Mouse (Mus musculus): ENCODE measurements around the gene Slco1c1. TPM values are rescaled to one million over a fixed set of nuclear protein-coding genes. Genes with fewer than 3 reads are reported as not detected.

The Slco1c1 gene
- polyA plus RNA-seq (2012; rRNA removed) = 0.04 and 0.05 TPM in 2 replicates

DNA sequence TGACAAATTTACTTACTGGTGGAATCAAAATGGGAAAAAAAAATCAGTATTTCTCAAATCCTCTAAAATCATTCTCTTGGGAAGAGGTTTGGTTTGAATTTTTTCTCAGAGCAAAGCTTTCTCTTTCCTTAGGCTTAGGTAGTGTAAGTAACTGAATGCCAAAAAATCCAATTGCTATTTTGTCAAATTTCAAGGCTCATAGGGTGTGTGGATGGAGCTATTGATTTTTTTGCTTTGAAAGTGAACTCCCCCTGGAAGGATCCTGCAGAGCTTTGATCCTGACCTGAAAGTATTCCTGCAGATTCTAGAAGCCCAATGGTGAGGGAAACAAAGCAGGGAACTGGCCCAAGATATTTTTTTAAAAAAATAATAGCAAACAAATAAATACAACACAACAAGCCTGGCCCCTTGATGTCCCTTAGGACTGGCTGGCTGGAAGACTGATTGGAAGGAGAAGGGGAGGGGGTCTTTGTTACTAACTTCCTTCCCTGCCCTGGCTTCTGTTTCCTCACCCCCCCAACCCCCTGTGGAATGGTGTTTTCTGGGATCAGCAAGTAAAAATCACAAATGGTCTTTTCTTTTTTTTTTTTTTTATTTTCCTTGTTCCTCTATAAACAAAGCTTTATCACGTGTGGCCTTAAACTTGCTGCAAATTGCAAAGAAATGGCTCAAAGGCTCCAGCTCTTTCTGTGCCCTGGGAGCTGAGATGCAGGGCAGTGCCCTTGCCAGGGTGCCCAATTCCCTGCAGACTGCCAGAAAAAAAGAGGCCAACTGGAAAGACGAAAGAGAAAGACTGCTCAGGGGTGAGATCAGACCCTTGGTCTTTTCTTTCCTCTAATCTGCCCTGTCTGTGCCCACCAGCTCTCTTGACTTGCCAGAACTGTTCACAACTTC, at the start of gene Slco1c1:
Gene Slco1c1 (plus strand): TSS at position 622 of the 894 bp plus-strand sequence.
- 39% methylated on average over 2 of the region's 2 CpGs for WGBS
- no peak for DNase-seq (ENCODE audit: low read depth, low spot score)

- DNase-seq (ENCODE audit: low read depth, low spot score) = no peak
- 15% methylated on average over 3 of the region's 3 CpGs for WGBS
Measured at GRCm38 (mm10) chr6:141474696-141475095, 49.5 kb upstream of the Slco1c1 start.

DNA sequence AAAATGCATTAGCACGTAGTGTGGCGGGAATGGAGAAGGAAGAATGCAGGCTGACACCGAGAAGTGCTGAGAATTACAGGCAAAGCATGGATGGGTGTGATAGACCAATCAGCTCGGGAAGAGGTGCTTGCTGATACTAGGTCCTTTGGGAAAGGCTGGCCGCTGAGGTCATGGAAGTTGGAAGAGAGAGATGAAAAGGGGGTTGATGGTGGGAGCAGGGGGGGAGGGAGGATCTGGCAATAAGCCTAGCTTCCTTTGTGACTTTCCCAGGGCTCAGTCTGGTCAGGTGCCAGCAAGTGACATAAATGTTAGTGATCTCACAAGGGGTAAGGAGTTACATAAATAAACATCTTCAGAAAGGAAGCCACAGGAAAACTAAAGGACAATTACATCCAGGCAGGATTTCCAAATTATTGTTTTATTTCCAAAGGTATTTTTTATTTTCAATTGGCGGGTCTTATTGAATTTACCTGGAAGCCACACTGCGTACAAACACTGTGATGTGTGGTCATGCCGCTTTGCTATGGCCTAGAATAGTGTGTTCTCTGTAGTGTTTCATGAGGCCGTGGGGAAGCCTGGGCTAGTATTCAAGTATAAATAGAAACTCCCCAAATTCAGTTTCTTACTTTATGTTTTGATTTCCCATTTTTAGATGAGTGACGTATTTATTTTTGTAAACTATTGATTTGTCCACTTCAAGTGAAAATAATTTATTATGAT, 38.7 kb upstream of the Slco1c1 start:
- 67% methylated on average over 10 of the region's 10 CpGs for WGBS
- DNase-seq (ENCODE audit: low read depth, low spot score) = no peak

DNA sequence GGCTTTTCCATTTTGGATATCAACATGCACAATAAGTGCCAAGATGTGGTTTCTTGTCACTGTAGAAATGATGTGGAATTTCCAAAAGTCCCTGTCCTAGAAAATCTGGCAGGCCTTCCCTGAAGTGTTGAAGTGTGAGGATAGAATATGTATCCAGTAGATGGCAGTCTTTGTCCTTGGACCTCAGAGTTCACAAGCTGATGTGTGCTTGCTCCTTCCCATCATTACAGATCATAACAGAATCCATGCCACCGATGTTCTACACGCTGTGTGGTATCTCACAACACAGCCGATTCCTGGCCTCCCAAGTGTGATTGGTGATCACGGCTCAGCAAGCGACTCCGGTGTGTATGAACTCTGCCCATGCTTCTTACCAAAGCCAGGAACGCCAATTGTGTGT, 36.9 kb upstream of the Slco1c1 start:
- 76% methylated on average over 7 of the region's 7 CpGs for WGBS
- no peak for DNase-seq (ENCODE audit: low read depth, low spot score)

- 31% methylated on average over 11 of the region's 11 CpGs for WGBS
- DNase-seq (ENCODE audit: low read depth, low spot score) = no peak
Measured at GRCm38 (mm10) chr6:141488619-141489018, 35.5 kb upstream of the Slco1c1 start.

DNA sequence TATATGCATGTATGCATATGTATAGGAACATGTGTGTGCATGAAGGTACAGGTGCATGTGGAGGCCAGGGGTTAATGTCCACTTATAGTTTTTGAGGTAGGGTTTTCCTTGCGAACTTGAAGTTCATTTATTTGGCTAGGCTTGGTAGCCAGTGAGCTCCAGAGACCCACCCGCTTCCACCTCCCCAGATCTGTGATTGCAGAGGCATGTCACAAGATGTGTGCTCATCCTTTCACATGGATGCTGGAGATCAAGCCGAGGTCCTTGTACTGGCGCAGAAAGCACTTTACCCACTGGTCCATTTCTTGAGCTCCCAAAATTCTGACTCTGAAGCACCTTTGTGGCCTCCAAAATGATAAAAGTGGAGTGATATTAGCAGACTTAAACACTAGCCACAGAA, 29.3 kb upstream of the Slco1c1 start:
- DNase-seq (ENCODE audit: low read depth, low spot score) = no peak
- 93% methylated on average over 4 of the region's 4 CpGs for WGBS

GRCm38 (mm10) chr6:141495634-141496418, 28.3 kb upstream of the Slco1c1 start:
- WGBS = 44% methylated on average over 13 of the region's 13 CpGs
- no peak for DNase-seq (ENCODE audit: low read depth, low spot score)

DNA sequence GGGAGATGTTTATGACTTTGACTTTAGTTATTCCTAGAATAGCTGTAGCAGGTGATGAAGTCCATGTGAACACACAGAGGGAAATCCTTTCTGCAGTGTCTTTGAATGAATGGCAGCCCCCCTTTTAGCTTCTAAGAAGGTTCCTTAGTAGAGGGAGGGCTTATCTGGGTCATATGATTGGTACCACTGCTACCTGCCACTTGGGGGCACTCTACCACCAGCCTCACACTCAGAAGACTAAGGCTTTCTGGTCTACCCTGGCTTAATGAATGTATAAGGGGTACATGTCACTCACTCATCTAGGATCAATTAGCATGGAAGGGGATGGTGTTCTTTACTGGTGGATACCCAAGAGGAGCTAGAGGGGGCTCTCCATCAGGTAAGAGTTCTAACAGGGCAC, 24.7 kb upstream of the Slco1c1 start:
- DNase-seq (ENCODE audit: low read depth, low spot score) = peak; percentile 6

DNA sequence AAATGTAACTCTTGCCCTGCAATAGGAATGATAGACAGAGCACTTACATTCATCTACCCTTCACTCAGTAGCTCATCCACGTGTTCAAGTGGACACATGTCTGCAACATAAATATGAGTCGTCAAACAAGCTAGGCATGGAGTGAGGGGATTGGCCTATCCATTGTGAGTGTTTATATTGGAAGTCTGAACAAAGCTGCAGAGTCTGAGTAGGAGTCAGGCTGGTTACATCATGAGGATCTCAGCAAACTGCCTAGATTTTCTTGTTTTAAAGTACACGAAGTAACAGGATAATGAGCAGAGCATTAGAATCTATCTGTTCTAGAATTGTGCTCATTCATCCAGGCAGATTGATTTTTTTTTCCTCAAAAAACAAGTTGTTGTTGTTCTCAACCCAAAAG, 23.0 kb upstream of the Slco1c1 start:
- 61% methylated on average over 3 of the region's 3 CpGs for WGBS
- no peak for DNase-seq (ENCODE audit: low read depth, low spot score)

GRCm38 (mm10) chr6:141522541-141522940, 1.6 kb upstream of the Slco1c1 start:
- DNase-seq (ENCODE audit: low read depth, low spot score) = no peak
- WGBS = 62% methylated on average over 2 of the region's 2 CpGs

GRCm38 (mm10) chr6:141525787-141526186, 1.6 kb downstream of the Slco1c1 start:
- no peak for DNase-seq (ENCODE audit: low read depth, low spot score)
- WGBS = 98% methylated on average over 1 of the region's 1 CpGs

GRCm38 (mm10) chr6:141530865-141531264, 6.7 kb downstream of the Slco1c1 start:
- 76% methylated on average over 6 of the region's 6 CpGs for WGBS
- DNase-seq (ENCODE audit: low read depth, low spot score) = no peak

- WGBS = 9% methylated on average over 3 of the region's 3 CpGs
- DNase-seq (ENCODE audit: low read depth, low spot score) = peak; percentile 1
Measured at GRCm38 (mm10) chr6:141537298-141537697, 13.1 kb downstream of the Slco1c1 start.

DNA sequence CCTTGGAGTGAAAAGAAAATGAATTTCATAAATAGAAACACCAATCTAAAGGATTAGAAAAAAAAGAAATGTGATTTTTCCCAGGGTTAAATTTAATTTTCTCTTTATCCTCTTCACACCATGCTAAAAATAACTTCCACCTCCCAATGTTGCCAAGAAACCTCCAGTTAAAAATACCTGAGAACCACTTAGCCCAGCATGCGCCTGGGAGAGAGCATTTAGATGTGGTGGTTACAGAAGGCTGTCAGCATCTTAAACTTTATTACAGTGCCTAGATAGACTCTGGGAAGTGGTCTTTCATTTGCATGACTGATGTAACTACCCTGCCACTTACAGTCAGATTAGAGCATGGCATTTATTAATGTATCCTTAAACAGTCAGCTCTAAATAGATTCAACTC, 17.0 kb downstream of the Slco1c1 start:
- no peak for DNase-seq (ENCODE audit: low read depth, low spot score)
- WGBS = 90% methylated on average over 1 of the region's 1 CpGs

GRCm38 (mm10) chr6:141543344-141543743, 19.2 kb downstream of the Slco1c1 start:
- DNase-seq (ENCODE audit: low read depth, low spot score) = no peak
- 79% methylated on average over 7 of the region's 7 CpGs for WGBS

DNA sequence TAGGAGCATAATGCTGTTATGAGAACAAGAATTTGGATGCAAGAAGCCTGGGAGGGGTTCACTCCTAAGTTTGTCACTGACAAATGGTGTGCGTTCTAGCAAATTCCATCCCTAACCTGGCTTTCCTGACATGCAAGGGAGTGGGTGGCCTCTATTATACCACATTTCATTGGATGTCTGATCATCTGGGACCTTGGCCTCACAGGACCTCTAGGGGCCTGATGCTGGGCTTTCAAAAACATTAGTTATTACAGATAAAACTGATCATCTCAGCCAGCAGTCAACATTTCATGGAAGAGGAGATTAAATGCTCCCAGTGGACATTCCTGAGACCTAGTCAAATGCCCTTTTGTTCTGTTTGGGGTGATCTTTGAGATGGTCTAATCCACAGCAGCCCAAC, 34.0 kb downstream of the Slco1c1 start:
- WGBS = 94% methylated on average over 1 of the region's 1 CpGs
- no peak for DNase-seq (ENCODE audit: low read depth, low spot score)

DNA sequence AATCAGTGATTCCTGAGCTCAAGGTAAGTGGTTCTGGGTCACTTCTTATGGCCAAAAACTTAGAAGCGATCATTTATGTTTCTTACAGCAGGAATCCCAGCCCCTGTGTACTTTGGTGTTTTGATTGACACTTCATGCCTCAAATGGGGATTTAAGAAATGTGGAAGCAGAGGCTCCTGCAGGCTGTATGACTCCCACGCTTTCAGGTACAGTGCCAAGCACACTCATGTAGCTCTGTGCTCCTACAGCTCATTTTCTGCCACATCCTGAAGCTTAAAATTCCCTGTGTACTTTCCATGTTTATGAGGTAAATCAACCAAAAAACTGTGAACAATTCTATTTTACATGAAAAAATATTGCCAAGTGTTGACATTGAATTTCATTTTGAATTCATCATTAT, 43.2 kb downstream of the Slco1c1 start:
- no peak for DNase-seq (ENCODE audit: low read depth, low spot score)
- 86% methylated on average over 2 of the region's 2 CpGs for WGBS

GRCm38 (mm10) chr6:141567852-141568558, 43.8 kb downstream of the Slco1c1 start:
- no peak for DNase-seq (ENCODE audit: low read depth, low spot score)
- WGBS = 84% methylated on average over 10 of the region's 10 CpGs

DNA sequence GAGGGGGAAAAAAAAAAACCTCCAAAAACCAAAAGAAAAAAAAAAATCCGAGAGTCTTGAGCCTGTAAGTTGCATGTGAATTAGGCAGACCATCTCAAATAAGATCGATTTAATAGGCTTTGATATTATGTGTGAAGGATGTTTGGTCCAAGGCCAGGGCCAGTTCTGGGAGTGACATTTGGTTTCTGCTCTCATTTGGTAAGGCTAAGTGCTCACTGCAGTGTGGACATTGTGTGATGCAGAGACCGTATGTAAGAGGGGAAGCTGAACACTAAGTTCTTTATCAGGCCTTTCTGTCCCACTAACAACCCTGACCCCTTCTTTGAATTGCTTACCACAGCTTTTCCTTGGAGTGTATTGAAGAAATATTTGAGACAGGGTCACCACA, 44.4 kb downstream of the Slco1c1 start:
- WGBS = 83% methylated on average over 3 of the region's 3 CpGs
- DNase-seq (ENCODE audit: low read depth, low spot score) = no peak
